Comparison of ENCODE assay signal across 21 mouse cellular contexts in the genomic region with DNA sequence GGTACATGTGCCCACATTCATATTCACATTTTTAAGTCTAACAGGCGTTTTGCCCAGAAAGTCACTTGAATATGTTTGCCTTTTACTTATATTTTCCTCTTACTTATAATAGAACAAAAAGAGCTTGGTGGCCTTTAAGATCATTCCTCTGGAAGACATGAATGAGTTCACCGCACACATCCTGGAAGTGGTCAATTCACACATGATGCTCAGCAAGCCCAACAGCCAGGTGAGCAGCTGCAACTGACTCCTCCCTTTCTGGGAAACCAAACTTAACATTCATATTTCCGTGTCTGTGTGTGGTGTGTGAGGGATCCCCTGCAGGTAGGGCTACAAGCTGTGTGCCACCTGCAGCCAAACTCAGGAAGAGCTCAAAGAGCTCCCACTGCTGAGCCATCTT.
"Had no signal": no experiment of that assay in that cellular context is flagged by ENCODE, and none has a peak within 500 bp of the region (broad histone marks: within the 10 kb centered on the region; RNA-seq: fewer than 3 reads in every experiment).

No protein-coding gene starts in this region.

- ATAC-seq: lung, postnatal 0 days; midbrain, embryonic 16.5 days had no signal

- H3K27ac ChIP-seq: liver, embryonic 14.5 days; lung, embryonic 15.5 days; macrophage; midbrain, embryonic 12.5 days; neural tube, embryonic 13.5 days; neural tube, embryonic 15.5 days had no signal

- H3K4me1 ChIP-seq: lung, embryonic 15.5 days; midbrain, embryonic 12.5 days; neural tube, embryonic 13.5 days; neural tube, embryonic 15.5 days had no signal

- H3K4me2 ChIP-seq: lung, embryonic 15.5 days; midbrain, embryonic 12.5 days; neural tube, embryonic 13.5 days; neural tube, embryonic 15.5 days had no signal

- H3K27me3 ChIP-seq: lung, embryonic 15.5 days; megakaryocyte, embryonic 14.5 days; midbrain, embryonic 12.5 days; neural tube, embryonic 13.5 days; neural tube, embryonic 15.5 days had no signal

- DNase-seq: lung, adult 2 months; lung, postnatal 14 days; lung, postnatal 36 days; midbrain, embryonic 14.5 days; retina, postnatal 1 day; right cerebral cortex, adult 18-20 months; right cerebral cortex, postnatal 25 days; right cerebral cortex, postnatal 4 days; spleen, adult 18-20 months; thymus, adult 18-20 months; thymus, postnatal 14 days; thymus, postnatal 4 days had no signal

- H3K4me3 ChIP-seq: lung, embryonic 15.5 days; megakaryocyte, embryonic 14.5 days; midbrain, embryonic 12.5 days; neural tube, embryonic 13.5 days; neural tube, embryonic 15.5 days had no signal

- H3K9me3 ChIP-seq: lung, embryonic 15.5 days; megakaryocyte, embryonic 14.5 days; midbrain, embryonic 12.5 days; neural tube, embryonic 13.5 days; neural tube, embryonic 15.5 days had no signal

- H3K9ac ChIP-seq: liver, embryonic 14.5 days; lung, embryonic 15.5 days; midbrain, embryonic 12.5 days; neural tube, embryonic 13.5 days; neural tube, embryonic 15.5 days had no signal
